Mouse (Mus musculus) heart, postnatal 0 days (tissue): ENCODE data around the gene Mfsd11.

Experiments
- CTCF ChIP-seq: IDR thresholded peaks from 2 replicates; pipeline ENCODE4 v1.5.1; 2016; ENCODE audit warnings: antibody characterized with exemption, control low read depth, low read depth
- EP300 ChIP-seq: IDR thresholded peaks from 2 replicates; pipeline ENCODE4 v1.6.1; 2016; ENCODE audit warnings: antibody characterized with exemption, low read depth

DNA sequence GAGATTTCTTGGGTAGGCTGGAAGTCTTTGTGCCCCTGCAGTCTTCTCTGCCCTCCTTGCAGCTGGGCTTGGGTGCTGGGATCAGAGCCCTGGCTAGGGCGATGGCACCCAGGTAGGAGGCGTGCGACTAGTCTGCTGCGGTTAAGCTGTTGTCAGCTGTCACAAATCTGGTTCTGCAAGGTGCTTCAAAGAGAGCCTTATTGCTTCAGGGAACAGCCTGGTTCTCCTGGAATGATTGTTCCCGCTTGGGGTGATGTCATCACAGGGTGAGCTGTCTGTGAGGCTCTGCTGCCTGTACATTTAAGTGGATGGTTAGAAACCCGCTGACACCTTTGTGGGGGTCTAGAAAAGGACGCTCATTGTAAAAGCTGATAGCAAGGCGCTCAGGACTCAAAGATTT is 17.0 kb downstream of the Mfsd11 start:
- TF ChIP-seq EP300, result no peak
- TF ChIP-seq CTCF, result no peak
